Mouse (Mus musculus): ENCODE measurements at regions not wholly inside any gene's neighbourhood (a gene's known extent, or its start where the extent isn't known, plus 50 kb on each side); places are given as distances from the start of the nearest gene placed in this dataset.
"Not testable (repeated sequence)": the region's sequence is repeated elsewhere in the genome, so short reads cannot be mapped to it uniquely, and the experiment has no call there.

- no peak overlapping the region for H3K4me3 ChIP-seq (ENCODE audit: control insufficient read depth in 1 of 2, insufficient read depth in 1 of 2, low read depth in 2 of 2, low read length in 2 of 2)
- DNase-seq (ENCODE audit: low read depth, low spot score), result no peak
- no peak overlapping the region for H3K9ac ChIP-seq (ENCODE audit: control insufficient read depth, low read depth, low read length, poor library complexity, severe bottlenecking)
- H3K36me3 ChIP-seq (ENCODE audit: control insufficient read depth in 1 of 2, insufficient read depth in 2 of 2, low read length in 2 of 2), result no peaks in the 10 kb centered on the region
- TF ChIP-seq USF2 (IDR thresholded peaks at IDR 0.05; ENCODE audit: borderline replicate concordance in 1 of 2, insufficient read depth in 1 of 2, low read depth in 1 of 2, low read length in 2 of 2) (no peak), ZC3H11A (IDR thresholded peaks at IDR 0.05; ENCODE audit: low read depth, low read length) (no peak), HCFC1 (IDR thresholded peaks at IDR 0.05; ENCODE audit: low read depth, low read length) (no peak), JUND (IDR thresholded peaks at IDR 0.05; ENCODE audit: low read depth, low read length) (no peak)
- H3K27me3 ChIP-seq (ENCODE audit: control insufficient read depth in 1 of 2, insufficient read depth in 2 of 2, low read length in 2 of 2), result no peaks in the 10 kb centered on the region
- no peaks in the 10 kb centered on the region for H3K79me2 ChIP-seq (ENCODE audit: control insufficient read depth, insufficient read depth, low read length, poor library complexity)
- no peaks in the 10 kb centered on the region for H3K4me1 ChIP-seq (ENCODE audit: control insufficient read depth in 1 of 2, insufficient read depth in 2 of 2, low read length in 2 of 2)
- no peaks in the 10 kb centered on the region for H3K9me3 ChIP-seq (replicated peaks; ENCODE audit: insufficient read depth, low read length)
- H3K27ac ChIP-seq (ENCODE audit: control insufficient read depth, low read depth, low read length), result no peak overlapping the region
Observed at GRCm38 (mm10) chr1:22987521-22987920, 114.5 kb downstream of the 4933415F23Rik start.

- H3K9me3 ChIP-seq (replicated peaks; ENCODE audit: insufficient read depth, low read length); H3K27ac ChIP-seq (ENCODE audit: control insufficient read depth, low read depth, low read length); H3K4me3 ChIP-seq (ENCODE audit: control insufficient read depth in 1 of 2, insufficient read depth in 1 of 2, low read depth in 2 of 2, low read length in 2 of 2); H3K4me1 ChIP-seq (ENCODE audit: control insufficient read depth in 1 of 2, insufficient read depth in 2 of 2, low read length in 2 of 2); DNase-seq (ENCODE audit: low read depth, low spot score); H3K9ac ChIP-seq (ENCODE audit: control insufficient read depth, low read depth, low read length, poor library complexity, severe bottlenecking); H3K36me3 ChIP-seq (ENCODE audit: control insufficient read depth in 1 of 2, insufficient read depth in 2 of 2, low read length in 2 of 2); H3K79me2 ChIP-seq (ENCODE audit: control insufficient read depth, insufficient read depth, low read length, poor library complexity); H3K27me3 ChIP-seq (ENCODE audit: control insufficient read depth in 1 of 2, insufficient read depth in 2 of 2, low read length in 2 of 2): not testable (repeated sequence)
Observed at GRCm38 (mm10) chr1:22984276-22984675, 117.8 kb downstream of the 4933415F23Rik start.

GRCm38 (mm10) chr1:22974917-22975316 lies 127.1 kb downstream of the 4933415F23Rik start:
- Histone ChIP-seq H3K9ac (ENCODE audit: control insufficient read depth, low read depth, low read length, poor library complexity, severe bottlenecking) (no peak overlapping the region), H3K4me1 (ENCODE audit: control insufficient read depth in 1 of 2, insufficient read depth in 2 of 2, low read length in 2 of 2) (no peaks in the 10 kb centered on the region), H3K36me3 (ENCODE audit: control insufficient read depth in 1 of 2, insufficient read depth in 2 of 2, low read length in 2 of 2) (no peaks in the 10 kb centered on the region), H3K27ac (ENCODE audit: control insufficient read depth, low read depth, low read length) (no peak overlapping the region), H3K79me2 (ENCODE audit: control insufficient read depth, insufficient read depth, low read length, poor library complexity) (no peaks in the 10 kb centered on the region), H3K4me3 (ENCODE audit: control insufficient read depth in 1 of 2, insufficient read depth in 1 of 2, low read depth in 2 of 2, low read length in 2 of 2) (no peak overlapping the region), H3K27me3 (ENCODE audit: control insufficient read depth in 1 of 2, insufficient read depth in 2 of 2, low read length in 2 of 2) (no peaks in the 10 kb centered on the region), H3K9me3 (replicated peaks; ENCODE audit: insufficient read depth, low read length) (no peaks in the 10 kb centered on the region)
- no peak for DNase-seq (ENCODE audit: low read depth, low spot score)
- no peak for TF ChIP-seq MEF2A (IDR thresholded peaks at IDR 0.05; ENCODE audit: extremely low read depth, insufficient replicate concordance, low read depth, low read length, poor library complexity, severe bottlenecking)
- no peak for TF ChIP-seq MYC (IDR thresholded peaks at IDR 0.05; ENCODE audit: low read depth, low read length)
- no peak for TF ChIP-seq POLR2A (IDR thresholded peaks at IDR 0.05; ENCODE audit: control insufficient read depth in 1 of 2, insufficient read depth in 1 of 2, low read depth in 1 of 2, low read length in 2 of 2, poor library complexity in 1 of 2)

GRCm38 (mm10) chr1:22943995-22944394 lies 138.2 kb upstream of the Rims1 start:
- TF ChIP-seq ZNF384 (IDR thresholded peaks at IDR 0.05; ENCODE audit: low read depth, low read length) (no peak), MAX (IDR thresholded peaks at IDR 0.05; ENCODE audit: low read length) (no peak), POLR2AphosphoS2 (IDR thresholded peaks at IDR 0.05; ENCODE audit: low read length) (no peak), NELFE (IDR thresholded peaks at IDR 0.05; ENCODE audit: low read depth, low read length) (no peak), USF1 (IDR thresholded peaks at IDR 0.05; ENCODE audit: low read depth, low read length) (no peak), TAL1 (IDR thresholded peaks at IDR 0.05; ENCODE audit: low read length) (no peak), E2F4 (IDR thresholded peaks at IDR 0.05; ENCODE audit: borderline replicate concordance, low read depth, low read length) (no peak), CHD1 (IDR thresholded peaks at IDR 0.05; ENCODE audit: low read depth, low read length) (no peak)
- no peak overlapping the region for H3K4me3 ChIP-seq (ENCODE audit: control insufficient read depth in 1 of 2, insufficient read depth in 1 of 2, low read depth in 2 of 2, low read length in 2 of 2)
- no peaks in the 10 kb centered on the region for H3K79me2 ChIP-seq (ENCODE audit: control insufficient read depth, insufficient read depth, low read length, poor library complexity)
- H3K27ac ChIP-seq (ENCODE audit: control insufficient read depth, low read depth, low read length), result no peak overlapping the region
- H3K9ac ChIP-seq (ENCODE audit: control insufficient read depth, low read depth, low read length, poor library complexity, severe bottlenecking), result no peak overlapping the region
- H3K9me3 ChIP-seq (replicated peaks; ENCODE audit: insufficient read depth, low read length), result no peaks in the 10 kb centered on the region
- H3K36me3 ChIP-seq (ENCODE audit: control insufficient read depth in 1 of 2, insufficient read depth in 2 of 2, low read length in 2 of 2), result no peaks in the 10 kb centered on the region
- no peak for DNase-seq (ENCODE audit: low read depth, low spot score)
- H3K27me3 ChIP-seq (ENCODE audit: control insufficient read depth in 1 of 2, insufficient read depth in 2 of 2, low read length in 2 of 2), result no peaks in the 10 kb centered on the region
- no peaks in the 10 kb centered on the region for H3K4me1 ChIP-seq (ENCODE audit: control insufficient read depth in 1 of 2, insufficient read depth in 2 of 2, low read length in 2 of 2)

Data from MEL (cell line).